Mouse (Mus musculus) mouse trophoblast stem cell (cell line): ENCODE measurements around the gene Inpp5b.

ENCODE experiments used
- in situ Hi-C, 2 experiments: fragments of 300-500 bp; cut with MseI, MboI; formaldehyde crosslinking; loops; 2 replicates in 1 of 2; 3 replicates in 1 of 2; pipeline ENCODE4 v1.15.1; 2025

The Inpp5b gene

GRCm38 (mm10) chr4:124765802-124766565, 24.3 kb downstream of the Inpp5b start:
- in situ Hi-C loops = no loop called here

- in situ Hi-C loops = no loop called here
Measured at GRCm38 (mm10) chr4:124766566-124766940, 24.9 kb downstream of the Inpp5b start.

- in situ Hi-C loops = no loop called here
Measured at GRCm38 (mm10) chr4:124768963-124769591, 27.4 kb downstream of the Inpp5b start.

- in situ Hi-C loops = no loop called here
Measured at GRCm38 (mm10) chr4:124770624-124771023, 29.0 kb downstream of the Inpp5b start.

GRCm38 (mm10) chr4:124772125-124772524, 30.5 kb downstream of the Inpp5b start:
- in situ Hi-C loops = no loop called here

- in situ Hi-C loops = no loop called here
Measured at GRCm38 (mm10) chr4:124773449-124773848, 31.8 kb downstream of the Inpp5b start.

GRCm38 (mm10) chr4:124773995-124774394, 32.3 kb downstream of the Inpp5b start:
- in situ Hi-C loops = no loop called here

GRCm38 (mm10) chr4:124774429-124774828, 32.8 kb downstream of the Inpp5b start:
- in situ Hi-C loops = no loop called here

GRCm38 (mm10) chr4:124781361-124781760, 39.7 kb downstream of the Inpp5b start:
- in situ Hi-C loops = no loop called here

GRCm38 (mm10) chr4:124782395-124782794, 40.7 kb downstream of the Inpp5b start:
- in situ Hi-C loops = no loop called here

GRCm38 (mm10) chr4:124783937-124784336, 42.3 kb downstream of the Inpp5b start:
- in situ Hi-C loops = no loop called here

- in situ Hi-C loops = no loop called here
Measured at GRCm38 (mm10) chr4:124790013-124790412, 48.4 kb downstream of the Inpp5b start.

GRCm38 (mm10) chr4:124792114-124792513, 50.5 kb downstream of the Inpp5b start:
- in situ Hi-C loops = no loop called here

GRCm38 (mm10) chr4:124796141-124796540, 54.5 kb downstream of the Inpp5b start:
- in situ Hi-C loops = no loop called here

- in situ Hi-C loops = no loop called here
Measured at GRCm38 (mm10) chr4:124796913-124797312, 55.3 kb downstream of the Inpp5b start.

- in situ Hi-C loops = no loop called here
Measured at GRCm38 (mm10) chr4:124801552-124802308, 60.1 kb downstream of the Inpp5b start, which contains the start of gene Mtf1. Gene Mtf1 (plus strand): TSS chr4:124802104.

GRCm38 (mm10) chr4:124802309-124803260, 60.9 kb downstream of the Inpp5b start:
- in situ Hi-C loops = no loop called here

GRCm38 (mm10) chr4:124803406-124803805, 61.8 kb downstream of the Inpp5b start:
- in situ Hi-C loops = no loop called here

GRCm38 (mm10) chr4:124808511-124808910, 66.9 kb downstream of the Inpp5b start:
- in situ Hi-C loops = no loop called here

GRCm38 (mm10) chr4:124809136-124809883, 67.7 kb downstream of the Inpp5b start:
- in situ Hi-C loops = no loop called here

GRCm38 (mm10) chr4:124810056-124810455, 68.4 kb downstream of the Inpp5b start:
- in situ Hi-C loops = no loop called here
